Mouse (Mus musculus) liver, postnatal 0 days (tissue): ENCODE measurements at regions not wholly inside any gene's neighbourhood (a gene's known extent, or its start where the extent isn't known, plus 50 kb on each side); places are given as distances from the start of the nearest gene placed in this dataset.

ENCODE experiments used
- CTCF ChIP-seq: sonication (generic); IDR thresholded peaks from 2 replicates; pipeline ENCODE4 v1.5.1; 2016; ENCODE audit warnings: antibody characterized with exemption, low read depth
- EP300 ChIP-seq: IDR thresholded peaks from 2 replicates; pipeline ENCODE4 v1.6.1; 2016; ENCODE audit warnings: antibody characterized with exemption, low read depth, mild to moderate bottlenecking

DNA sequence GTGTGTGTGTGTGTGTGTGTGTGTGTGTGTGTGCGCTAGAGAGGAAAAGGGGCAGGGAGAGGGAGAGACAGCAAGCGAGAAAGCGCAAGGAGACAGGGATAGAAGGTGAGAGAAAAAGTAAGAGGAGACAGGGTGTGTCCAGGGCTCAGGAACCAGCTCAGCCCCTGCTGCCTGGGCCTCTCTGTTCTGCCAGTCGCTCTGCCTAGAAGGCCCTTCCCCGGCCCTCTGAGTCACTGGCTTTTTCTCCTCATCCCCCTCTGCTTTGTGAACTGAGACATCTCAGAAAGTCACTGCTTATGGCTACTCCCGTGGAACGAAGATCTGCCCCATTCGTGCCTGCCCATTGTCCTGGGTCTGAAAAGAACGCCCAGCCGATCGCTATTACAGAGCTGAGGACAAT, 112.2 kb downstream of the Gm826 start:
- no peak for TF ChIP-seq CTCF
- no peak for TF ChIP-seq EP300
